Mouse (Mus musculus) urinary bladder, adult 2 months (tissue): ENCODE results near the gene Gm10337. TPM values are rescaled to one million over a fixed set of nuclear protein-coding genes. Genes with fewer than 3 reads are reported as not detected.

Experiments
- DNase-seq: peaks from one replicate; pipeline ENCODE4 v3.0.0; 2022; ENCODE audit warnings: low spot score
- polyA plus RNA-seq: library from polyadenylated mRNA; depleted of rRNA; stranded (reverse); fragments of >200 nt; gene quantifications from 2 replicates; pipeline ENCODE4 v1.2.3, GENCODE M21; 2012

Gm10337 gene
- polyA plus RNA-seq, 1 experiment, result not detected

DNA sequence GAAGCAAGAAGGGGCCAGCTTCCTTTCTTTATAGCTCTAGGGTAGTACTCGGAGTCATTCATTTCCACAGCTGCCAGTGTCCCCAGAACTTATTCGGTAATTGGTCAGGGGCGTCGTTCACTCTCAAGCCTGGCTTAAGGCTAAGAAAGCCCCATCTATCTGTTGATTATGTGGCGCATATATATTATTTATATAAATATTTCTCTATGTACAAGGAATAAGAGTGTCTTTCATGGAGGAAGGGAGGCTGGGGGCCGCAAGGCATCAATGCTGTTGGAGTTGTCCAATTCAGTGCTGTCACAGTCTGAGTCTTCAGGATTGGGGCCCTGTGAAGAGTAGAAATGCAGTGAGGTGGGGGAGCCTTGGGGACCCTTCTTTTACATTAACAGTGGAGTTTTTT lies 3.7 kb upstream of the Gm10337 start:
- no peak for DNase-seq

DNA sequence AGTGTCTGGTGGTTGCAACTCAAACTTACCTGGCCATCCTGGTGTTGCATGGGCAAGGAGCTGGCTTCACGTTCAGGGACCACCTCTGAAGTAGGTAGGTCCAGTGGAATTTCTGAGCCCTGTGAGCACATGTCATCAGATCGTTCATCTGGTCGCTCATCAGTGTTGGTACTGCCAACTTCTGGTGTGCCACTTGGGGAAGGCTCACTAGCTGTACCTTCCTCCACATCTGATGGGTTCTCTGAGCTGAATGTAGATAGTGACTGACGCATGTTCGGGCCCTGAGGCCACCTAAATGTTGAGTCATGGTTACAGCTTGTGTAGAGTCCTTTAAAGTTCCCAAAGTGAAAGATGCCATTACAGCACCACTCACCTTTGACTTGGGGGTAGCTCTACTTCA lies 3.0 kb upstream of the Gm10337 start:
- no peak for DNase-seq

DNA sequence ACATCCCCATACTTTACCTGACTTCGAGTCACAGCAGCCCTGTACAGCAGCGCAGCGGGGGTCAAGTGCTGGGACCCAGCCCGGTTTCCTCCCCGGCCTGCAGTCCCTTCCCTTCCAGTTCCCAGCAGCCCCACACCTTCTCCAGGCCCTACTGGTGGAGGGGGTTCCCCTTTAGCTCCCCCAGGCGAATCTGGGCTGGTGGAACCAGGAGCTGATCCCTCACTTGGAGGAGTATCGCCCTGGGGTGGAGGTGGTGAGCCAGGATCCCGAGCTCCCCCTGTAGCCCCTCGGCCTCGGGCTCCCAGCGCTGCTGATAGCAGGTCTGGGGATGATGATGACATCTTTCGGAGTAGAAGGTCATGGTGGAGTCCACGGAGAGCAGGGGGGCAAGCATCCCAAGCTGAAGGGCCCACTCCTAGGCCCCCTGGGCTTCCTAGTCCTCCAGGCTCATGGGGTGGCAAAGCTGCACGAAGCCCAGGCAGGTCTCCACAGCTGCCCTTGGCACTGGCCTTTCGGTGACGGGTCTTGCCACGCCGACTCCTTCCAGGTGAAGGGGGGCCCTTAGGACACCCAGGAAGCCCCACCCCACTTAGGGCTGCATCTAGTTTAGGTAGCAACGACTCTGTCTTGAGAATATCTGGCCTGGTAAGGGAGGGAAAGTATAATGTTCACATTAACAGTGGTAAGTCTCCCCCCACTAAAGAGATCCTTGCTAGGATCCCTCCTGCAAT lies 2.3 kb upstream of the Gm10337 start:
- no peak for DNase-seq

DNA sequence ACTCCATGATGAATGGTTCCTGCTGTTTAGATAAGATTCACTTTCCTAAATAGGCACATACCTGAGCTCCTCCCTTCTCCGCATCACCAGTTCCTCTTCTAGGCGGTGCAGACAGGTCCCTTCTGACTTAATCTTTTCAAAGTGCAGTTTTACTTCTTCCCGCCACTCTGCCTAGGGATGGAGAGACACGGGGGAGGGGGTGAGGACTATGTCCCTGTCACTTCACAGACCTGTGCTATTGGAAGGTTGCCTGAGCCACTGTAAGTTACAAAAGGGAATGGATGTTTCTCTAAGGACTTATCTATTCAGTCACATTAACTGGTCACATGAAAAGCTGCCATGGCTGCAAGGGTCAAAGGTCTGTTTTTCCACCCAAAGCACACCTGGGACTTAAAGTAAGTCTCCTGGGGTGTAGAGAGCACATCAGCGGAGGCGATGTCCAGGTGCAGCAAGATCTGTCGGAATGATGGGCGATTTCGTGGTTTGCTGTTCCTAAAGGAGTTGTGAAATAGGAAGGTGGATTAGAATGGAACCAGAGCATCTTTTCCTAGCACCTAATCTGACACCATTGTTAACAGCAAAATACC lies 1.2 kb upstream of the Gm10337 start:
- DNase-seq, result no peak

DNA sequence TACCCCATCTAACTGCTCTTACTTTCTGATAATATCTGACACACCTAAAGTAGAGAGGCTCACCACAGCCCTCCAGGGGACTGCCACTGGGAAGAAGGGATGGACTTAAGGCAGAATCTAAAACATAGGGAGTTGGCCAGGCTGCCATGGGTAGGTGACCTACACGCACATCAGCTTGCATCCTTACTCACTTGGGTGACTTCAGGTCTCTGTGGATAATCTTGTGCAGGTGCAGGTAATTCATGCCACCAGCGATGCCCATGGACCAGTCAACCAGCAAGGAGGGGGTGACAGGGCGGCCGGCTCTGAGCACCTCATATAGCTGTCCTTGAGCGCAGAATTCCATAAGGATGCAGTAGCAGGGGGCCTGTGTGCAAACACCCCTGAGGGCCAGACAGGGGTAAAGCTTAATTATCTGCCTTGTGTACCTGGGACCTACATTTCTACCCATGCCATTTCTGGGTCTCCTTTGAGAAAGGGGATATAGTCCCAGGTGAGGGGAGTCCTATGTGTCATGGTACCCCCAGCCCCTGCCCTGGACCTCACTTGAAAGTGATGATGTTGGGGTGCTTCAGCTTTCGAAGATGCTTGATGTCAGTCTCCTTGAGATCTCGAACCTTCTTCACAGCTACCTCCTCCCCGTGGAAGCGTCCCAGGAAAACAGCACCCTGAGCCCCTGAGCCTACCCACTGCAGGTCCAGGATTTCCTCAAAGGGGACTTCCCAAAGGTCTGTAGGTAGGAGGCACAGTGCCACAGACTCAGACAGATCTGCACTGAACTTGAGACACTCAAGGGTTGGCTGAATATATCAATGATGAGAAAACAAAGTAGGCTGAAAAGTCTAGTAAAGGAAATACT lies 631 bp downstream of the Gm10337 start:
- no peak for DNase-seq

DNA sequence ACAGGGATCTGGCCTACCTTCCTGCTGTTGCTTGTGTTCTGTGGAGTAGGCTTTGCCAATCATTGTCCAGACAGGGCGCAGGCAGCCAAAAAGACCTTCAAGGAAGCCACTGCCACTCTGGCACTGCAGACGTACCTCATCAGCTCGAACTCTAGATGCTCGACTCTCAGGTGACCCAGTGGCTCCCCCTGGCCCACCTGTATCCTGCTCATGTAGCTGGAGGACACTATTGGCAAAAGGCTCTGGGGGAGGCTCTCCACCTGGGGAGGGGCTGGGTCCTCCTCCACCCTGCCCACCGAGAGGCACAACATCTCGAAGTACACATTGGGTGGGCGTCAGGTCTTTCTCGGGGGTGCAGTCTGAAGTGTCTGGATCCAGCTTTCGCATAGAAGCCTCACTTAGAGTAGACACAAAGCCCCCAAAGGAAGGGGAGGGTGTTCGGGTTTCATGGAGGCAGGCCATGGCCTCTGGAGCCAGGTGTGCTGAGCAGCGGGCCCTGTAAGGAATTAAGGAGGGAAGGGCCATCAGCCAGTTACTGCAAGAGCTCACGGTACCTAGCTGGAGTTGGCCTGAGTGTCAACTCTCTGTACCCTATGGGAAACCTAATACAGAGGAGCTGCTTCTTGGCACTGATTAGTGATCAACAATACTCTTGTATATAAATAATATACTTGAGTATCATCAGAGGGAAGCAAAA lies 1.7 kb downstream of the Gm10337 start:
- no peak for DNase-seq

DNA sequence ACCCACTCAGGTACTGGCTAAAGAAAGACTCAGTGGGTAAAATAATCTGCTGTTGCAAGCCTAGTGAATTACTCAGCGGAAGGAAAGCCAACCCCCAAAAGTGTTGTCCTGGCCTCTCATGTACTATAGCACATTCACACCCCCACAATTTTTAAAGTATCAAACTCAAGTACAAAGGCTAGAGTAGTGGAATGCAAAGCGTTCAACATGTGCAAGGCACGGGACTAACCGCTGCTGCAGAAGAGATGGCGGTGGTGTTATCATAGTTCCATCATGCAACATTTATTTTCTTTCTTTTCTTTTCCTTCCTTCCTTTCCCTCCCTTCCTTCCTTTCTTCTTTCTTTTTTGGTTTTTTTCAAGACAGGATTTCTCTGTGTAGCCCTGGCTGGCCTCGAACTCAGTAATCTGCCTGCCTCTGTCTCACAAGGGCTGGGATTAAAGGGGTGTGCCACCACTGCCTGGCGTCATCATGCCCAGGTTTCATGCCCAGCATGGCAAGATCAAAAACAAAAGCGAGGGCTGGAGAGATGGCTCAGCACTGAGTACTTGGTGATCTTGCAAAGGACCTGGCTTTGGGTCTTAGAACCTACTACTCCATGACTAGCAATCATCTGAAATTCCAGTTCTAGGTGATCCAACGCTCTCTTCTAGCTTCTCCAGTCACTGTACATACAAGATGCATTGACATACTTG lies 2.4 kb downstream of the Gm10337 start:
- DNase-seq, result no peak

DNA sequence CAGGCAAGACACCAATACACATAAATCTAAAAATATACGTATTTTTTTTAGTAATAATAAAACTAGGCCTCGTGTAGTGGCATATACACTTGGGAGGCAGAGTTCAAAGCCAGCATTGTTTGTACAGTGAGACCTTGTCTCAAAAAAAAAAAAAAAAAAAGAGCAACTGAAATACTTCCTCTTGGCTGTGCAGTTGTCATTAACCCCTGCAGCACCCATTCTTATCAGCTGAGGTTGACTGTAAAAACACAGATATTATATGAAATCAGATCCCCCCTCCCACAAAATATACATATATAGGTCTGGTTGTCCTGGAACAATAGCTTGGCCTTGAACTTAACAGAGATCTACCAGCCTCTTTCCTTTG lies 2.9 kb downstream of the Gm10337 start:
- no peak for DNase-seq

DNA sequence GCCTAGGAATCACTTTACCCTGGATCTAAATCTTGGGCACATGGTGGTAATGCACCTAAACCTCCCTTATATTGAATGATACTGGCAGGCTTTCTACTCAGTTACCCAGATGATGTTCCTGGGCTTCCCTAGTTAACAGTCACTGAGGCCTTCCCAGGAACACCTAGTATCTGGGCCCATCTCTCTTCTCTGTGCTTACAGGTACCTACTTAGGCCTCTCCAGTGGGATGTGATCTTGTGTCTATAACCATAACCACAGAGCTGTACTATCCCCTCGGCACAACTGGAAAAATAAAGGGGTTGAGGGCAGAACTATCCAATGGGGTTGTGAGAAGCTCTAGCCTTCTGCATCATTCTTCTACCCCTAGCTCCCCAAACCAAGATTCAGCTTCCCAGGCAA lies 3.3 kb downstream of the Gm10337 start:
- no peak for DNase-seq

DNA sequence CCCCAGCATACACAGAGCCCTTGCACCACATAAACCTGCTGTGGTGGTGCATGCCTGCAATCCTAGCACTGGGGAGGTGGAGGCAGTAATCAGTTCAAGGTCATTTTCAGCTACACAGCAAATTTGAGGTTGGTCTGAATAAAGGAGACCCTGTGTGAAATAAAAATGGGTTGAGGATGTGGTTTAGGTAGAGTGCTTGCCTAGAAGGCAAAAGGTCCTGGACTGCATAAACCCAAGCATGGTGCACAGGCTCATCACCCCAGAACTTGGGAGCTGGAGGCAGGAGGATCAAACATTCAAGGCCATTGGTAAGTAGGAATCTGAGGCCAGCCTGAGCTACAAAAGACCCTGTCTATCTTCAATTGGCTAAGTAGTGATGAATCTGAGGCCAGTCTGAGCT lies 4.0 kb downstream of the Gm10337 start:
- no peak for DNase-seq

DNA sequence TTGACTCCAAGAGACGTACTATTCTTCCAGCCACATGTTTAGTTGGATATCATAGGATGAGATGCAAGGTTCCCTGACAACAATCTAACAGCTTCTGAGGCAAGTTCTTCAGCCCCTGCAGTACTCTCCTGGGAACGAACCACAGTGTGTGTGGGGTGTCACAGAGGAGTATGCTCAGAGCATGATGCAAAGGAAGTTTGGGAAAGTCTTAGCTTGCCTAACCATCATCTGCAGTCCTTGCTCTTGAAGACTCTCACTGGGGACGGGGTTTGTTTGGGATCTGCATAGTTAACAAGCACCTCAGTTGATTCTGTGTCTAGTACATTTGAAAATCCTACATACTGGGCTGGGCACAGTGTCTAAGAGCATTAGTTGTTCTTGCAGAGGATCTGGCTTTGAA lies 4.8 kb downstream of the Gm10337 start:
- DNase-seq, result no peak

DNA sequence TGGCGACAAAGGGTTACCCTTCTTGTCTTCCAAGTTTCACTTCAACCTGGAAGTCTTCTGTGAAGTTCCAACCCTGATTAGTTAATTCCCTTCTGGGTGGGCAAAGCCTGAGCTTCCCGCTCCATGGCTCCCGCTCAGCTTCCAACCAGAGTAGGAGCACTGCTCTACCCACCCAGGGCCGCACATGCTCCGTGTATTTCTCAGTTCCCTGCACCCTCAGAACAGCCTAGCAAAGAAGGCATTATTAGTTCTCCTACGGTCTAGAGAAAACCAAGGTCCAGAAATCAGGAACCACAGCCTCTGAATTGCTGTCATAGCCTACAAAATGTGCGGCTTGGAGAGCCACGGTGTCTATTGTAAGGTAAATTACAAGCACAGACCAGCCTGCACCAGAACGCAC lies 6.6 kb downstream of the Gm10337 start:
- DNase-seq, result no peak

DNA sequence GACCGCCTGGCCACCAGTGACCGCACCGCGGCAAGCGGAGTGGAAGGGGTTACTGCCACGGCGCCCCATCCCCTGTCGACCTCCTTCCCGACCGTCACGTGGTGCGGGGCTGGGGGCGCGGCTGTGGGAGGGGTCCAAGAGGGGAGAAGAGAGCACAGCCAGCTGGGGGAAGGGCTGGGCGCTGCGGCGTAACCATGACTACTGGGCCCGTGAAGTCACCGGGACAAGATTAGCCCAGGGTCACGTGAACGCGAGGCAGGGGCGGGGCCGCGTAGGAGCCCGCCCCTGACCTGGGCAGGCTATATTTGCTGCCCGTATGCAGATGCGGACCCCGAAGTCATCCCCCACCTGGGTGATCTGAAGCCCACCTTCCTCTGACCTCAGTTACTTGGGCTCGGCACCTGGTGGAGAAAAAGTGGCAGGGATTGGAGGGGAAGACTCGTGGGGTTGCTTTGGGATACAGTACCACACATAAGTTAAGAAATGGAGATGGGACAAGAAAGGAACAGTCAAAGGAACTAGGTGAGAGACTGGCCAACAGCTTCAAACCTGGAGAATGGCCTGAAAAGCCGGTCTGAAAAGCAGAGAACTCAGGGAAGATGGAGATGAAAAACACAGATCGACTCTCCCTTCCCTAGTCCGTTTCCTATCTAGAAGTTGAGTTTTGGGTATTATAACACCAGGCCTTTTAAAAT lies 7.2 kb downstream of the Gm10337 start:
- DNase-seq, result peak; percentile 65

DNA sequence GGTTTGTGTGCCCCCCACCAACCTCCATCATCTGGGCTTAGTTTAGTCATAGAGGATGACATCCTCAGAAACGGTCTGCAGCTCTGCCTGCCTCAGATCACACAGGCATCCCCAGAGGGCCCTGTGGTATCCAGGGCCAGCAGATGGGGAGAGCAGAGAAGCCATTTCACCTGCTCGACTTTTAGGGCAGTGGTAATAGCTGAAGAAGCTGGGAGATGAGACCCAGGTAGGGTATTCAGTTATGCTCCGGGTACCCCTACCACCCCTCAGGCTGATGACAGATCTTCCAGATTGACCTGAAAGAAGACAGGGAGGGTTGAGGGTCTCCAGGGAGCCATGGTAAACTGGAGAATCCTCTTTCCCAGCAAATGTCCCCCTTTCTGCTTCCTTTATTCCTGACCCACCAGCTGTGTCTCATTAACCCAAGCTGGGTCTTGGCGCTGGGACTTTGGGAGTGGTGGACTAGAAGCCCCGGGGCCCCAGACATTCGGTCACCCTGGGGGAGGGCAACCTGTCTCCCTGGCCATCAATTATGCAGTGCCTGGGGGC lies 7.8 kb downstream of the Gm10337 start:
- DNase-seq, result no peak

DNA sequence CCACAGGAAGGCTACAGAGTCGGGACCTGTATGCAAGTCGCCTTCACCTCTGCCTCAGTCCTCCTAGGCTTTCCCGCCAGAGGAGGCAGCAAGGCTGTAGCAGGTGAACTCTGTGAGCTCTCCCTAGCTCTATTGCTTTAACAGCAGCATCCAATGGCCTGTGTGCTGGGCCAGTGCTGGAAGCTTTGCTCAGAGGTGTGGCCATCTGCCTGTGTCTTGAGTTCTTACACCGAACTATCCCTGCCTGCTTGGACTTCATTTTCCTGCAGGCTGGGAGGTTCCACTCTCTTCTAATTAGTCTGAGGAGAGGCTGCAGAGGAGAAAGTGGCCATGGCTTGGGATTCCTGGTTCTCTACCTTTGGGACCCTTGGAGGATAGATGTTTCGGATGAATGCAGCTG lies 8.5 kb downstream of the Gm10337 start:
- DNase-seq, result no peak

DNA sequence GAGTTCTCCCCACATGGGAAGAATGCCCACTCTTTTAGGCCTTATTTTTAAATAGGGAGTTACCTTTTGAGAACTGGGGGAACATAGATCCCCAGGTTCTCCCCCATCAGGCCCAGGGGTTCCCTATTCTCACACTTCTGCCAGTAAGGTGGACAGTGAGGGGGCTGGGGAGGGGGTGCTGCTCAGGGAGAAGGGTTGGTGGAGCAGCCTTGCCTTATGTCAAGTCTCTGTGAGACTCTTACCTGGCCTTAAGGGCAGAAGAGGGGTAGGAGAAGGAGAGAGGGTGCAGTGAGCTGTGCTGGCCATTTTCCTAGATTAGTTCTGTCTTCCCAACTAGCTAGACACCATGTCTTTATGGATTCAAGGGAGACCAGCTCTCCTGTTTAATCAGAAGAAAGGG lies 8.9 kb downstream of the Gm10337 start:
- DNase-seq, result no peak

DNA sequence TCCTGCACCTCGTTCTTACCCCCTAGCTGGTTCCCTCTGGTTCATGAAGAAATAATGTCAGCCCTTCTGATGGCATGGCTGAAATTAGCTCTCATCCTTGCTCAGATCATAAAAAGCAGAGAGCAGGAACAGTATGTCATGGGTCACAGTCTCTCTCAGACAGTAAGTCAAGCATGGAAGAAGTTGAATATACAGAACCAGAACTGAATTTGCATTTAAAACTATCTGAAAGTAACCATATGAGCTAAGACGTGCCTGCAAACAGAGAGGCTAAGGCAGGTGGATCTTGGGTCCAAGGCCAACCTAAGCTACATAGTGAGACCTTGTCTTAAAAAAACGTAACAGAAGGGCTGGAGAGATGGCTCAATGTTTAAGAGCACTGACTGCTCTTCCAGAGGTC lies 9.5 kb downstream of the Gm10337 start:
- DNase-seq, result no peak

DNA sequence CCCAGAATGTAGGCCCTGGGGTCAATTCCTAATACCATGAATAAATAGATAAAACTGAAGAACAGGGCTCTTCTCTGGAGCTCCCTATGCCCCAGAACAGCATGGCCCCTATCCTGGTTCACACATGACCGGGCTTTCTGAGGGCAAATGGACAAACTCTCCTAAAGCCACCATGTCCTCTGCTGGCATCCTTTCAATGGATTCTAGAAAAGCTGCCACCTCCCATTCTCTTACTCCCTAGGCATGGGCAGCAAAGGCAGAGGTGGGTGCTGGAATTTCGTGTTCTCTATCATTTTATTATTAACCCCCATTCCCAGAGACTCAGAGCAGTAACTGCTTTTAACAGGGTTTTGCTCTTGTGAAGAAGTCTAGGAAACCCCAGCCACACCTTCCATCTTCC lies 11.7 kb downstream of the Gm10337 start:
- no peak for DNase-seq

DNA sequence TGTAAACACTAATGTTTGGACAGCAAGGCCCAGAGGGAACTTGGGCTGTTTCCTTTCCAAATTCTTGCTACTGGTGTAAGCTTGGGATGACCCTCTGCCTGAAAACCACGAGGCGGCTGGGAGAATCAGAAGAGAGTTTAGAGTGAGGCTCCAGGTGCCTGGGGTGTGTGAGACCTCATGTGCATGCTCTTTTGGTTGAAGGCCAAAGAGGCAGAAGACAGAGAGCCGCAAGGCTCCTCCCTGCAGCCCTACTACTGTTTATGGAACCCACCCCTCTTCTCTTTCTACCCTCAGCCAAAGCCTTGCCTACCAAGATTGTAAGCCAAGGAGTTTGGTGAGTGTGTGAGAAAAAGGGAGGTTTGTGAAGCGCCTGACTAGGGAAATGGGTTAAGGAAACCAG lies 12.3 kb downstream of the Gm10337 start:
- no peak for DNase-seq

DNA sequence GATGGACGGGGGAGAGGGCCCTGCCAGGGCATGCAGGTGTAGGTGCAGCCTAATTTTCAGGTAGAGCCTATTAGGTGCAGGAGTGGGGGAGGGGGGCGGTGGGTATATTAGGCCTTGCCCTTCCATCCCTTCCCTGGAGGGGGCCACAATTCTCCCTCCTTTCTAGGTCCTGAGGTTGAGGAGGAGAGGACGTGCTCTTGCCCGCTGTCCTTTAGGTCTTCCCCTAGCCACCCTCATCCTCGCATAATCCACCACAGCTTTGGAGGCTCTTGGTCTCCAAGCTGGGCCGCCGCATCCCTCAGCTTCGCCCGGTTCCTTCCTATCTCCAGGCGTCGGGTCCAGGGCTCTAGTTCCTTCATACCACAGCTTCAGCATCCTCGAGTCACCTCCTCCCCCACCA lies 12.8 kb downstream of the Gm10337 start:
- DNase-seq, result no peak
